Mouse (Mus musculus) right cerebral cortex, postnatal 14 days (tissue): ENCODE data around the gene Mbd6.

ENCODE experiments used
- DNase-seq: peaks from one replicate; pipeline ENCODE4 v3.0.0; 2022

Gene Mbd6

GRCm38 (mm10) chr10:127287271-127287935, 1.4 kb downstream of the Mbd6 start:
- no peak for DNase-seq

DNA sequence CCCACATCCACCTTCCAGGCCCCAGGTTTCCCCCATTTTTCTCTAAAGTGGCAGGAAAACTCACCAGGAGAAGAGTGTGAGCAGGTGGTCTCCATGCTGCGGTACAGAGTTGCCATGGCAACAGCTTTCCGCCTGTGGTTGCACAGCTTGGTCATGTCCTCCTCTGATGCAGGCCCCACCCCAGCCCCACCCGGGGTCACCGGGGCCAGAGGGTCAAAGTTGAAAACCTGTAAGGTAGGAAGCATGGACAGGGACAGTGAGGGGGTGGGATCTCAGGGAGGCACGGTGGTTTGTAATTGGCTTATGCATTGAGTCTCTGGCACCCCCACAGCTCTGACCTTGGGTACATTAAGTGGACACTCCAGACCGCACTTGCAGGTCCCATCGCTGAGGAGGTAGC, 2.1 kb downstream of the Mbd6 start:
- DNase-seq: no peak

DNA sequence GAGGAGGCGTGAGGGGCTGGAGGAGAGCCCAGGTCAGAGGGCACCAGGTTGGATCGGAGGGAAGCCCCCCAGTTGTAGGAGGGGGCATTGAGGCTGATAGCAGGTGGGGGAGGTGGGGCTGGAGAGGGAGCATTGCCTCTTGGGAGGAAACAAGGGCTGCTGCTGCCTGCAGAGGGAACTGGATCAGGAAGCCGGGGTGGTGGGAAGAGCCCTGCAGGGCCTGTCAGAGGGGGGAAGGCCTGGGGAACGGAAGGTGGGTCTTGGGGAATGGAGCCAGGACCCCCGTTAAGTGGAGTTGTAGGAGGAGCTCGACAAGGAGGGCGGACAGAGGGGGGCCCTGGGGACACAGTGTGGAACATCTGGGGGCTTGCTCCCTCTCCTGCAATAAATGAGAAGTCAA, 2.6 kb downstream of the Mbd6 start:
- DNase-seq: no peak

- DNase-seq: no peak
Observed at GRCm38 (mm10) chr10:127285644-127286043, 3.2 kb downstream of the Mbd6 start.

DNA sequence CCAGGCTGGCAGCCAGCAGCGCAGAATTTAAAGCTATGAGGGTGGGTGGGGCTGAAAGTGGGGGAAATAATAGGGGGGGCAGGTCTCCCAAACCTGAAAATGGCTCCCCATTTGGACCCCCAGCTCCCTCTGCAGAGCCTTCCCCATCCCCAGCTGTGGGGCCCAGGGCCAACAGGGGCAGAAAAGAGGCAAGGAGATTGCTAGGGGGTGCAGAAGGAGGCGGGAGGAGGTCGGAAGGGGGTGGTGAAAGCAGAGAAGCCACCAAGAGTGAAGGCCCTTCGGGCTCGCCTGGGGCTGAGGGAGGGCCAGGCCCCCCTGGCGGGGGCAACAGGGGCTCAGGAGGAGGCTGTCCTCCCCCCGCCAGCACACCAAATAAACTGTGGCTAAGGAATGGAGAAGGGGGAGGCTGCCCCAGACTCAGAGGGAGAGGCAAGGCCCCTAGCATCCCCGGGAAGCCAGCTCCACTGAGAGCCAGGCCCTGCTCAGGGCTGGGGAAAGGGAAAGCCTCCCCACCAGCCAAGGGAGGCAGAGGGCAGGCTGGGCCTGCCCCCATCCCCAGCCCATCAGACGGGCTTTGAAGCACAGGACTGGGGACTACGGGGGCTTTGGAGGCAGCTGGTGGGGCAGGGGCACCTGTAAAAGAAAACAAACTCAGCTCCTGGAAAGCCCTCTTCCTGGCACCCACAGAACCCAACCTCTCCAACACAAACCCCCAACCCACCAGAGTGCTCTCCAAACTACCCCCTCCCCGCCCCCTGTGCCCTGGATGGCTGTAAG, 3.9 kb downstream of the Mbd6 start:
- no peak for DNase-seq

GRCm38 (mm10) chr10:127284105-127284622, 4.7 kb downstream of the Mbd6 start:
- DNase-seq: no peak

DNA sequence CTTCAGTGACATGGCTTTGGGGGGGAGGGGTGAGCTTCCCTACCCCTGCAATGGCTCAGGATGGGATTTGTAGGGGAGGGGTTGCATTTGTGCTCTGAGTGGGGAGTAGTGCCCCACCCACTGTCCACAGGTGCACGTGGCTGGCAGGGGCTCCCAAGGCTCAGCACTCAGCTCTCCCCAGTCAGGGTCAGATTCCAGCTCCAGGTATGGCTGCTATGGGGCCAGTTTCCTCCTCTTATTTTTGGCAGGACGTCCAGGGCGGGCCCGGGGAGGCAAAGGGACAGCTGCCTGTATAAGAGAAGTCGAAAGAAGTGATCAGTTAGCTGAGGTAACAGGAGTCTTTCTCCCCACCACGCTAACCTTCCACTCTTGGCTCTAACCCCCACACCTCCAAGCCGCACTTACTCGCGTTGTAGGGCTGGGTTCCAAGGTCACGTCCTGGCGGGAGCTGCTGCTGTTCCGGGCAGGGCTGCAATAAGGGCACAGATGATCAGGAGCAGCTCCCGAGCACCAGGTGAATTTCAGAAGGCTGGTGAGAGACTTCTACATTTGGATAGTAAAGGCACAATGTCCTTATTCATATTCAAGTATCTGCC, 6.1 kb downstream of the Mbd6 start:
- DNase-seq: no peak

- no peak for DNase-seq
Observed at GRCm38 (mm10) chr10:127281316-127281715, 7.5 kb downstream of the Mbd6 start.

DNA sequence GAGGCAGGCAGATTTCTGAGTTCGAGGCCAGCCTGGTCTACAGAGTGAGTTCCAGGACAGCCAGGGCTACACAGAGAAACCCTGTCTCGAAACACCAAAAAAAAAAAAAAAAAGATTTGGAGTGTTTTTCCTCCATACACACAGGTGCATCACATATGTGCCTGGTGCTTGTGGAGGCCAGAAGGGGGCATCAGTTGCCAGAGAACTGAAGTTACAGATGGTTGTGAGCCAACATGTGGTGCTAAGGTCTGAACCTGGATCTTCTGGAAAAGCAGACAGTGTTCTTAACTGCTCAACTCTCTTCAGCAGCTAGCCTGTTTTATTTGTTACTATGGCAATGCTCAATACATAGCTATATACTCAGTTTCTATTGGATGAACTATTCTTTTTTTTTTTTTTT, 9.1 kb downstream of the Mbd6 start:
- no peak for DNase-seq

GRCm38 (mm10) chr10:127274261-127275022, 14.4 kb downstream of the Mbd6 start:
- DNase-seq: no peak

DNA sequence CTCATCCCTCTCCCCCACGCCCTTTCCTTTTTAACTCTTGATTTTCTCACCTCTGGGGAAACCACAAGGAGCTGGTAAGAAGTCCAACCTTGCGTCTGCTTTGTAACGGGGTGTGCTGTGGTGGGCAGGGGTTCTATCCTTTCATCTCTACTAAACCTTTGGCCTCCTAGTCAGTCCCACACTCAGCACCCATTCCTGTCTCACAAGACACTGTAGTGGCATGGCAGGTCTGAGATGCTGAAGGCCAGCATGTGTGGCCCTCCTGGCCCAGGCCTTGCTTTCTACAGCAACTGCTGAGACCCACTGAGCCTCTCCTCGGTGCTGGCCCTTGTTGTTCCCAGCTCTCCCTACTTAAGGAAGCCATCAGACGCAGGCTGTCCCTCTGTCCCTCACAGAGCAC, 16.4 kb downstream of the Mbd6 start:
- no peak for DNase-seq

- DNase-seq: no peak
Observed at GRCm38 (mm10) chr10:127269884-127270283, 18.9 kb downstream of the Mbd6 start.

- DNase-seq: no peak
Observed at GRCm38 (mm10) chr10:127269036-127269435, 19.8 kb downstream of the Mbd6 start.

DNA sequence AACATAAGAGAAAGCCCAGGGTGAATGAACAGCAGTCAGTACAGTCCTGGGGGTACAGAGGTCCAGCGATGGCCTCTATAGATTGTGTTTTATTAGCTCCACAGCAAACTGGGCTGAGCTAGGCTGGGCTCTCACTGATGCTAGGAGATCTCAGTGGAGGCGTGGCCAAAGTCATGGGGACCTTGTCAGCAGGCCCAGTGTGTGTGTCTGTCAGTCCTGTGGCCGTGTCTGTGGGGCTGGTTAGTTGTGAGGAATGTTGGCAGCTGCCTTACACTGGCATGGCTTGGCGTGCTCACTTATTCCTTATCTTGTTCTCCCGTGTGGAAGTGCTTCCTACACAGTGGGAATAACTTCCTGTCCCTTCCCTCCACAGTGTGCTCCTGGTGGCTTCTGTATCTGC, 20.4 kb downstream of the Mbd6 start:
- DNase-seq: no peak

- DNase-seq: no peak
Observed at GRCm38 (mm10) chr10:127267318-127267717, 21.5 kb downstream of the Mbd6 start.

DNA sequence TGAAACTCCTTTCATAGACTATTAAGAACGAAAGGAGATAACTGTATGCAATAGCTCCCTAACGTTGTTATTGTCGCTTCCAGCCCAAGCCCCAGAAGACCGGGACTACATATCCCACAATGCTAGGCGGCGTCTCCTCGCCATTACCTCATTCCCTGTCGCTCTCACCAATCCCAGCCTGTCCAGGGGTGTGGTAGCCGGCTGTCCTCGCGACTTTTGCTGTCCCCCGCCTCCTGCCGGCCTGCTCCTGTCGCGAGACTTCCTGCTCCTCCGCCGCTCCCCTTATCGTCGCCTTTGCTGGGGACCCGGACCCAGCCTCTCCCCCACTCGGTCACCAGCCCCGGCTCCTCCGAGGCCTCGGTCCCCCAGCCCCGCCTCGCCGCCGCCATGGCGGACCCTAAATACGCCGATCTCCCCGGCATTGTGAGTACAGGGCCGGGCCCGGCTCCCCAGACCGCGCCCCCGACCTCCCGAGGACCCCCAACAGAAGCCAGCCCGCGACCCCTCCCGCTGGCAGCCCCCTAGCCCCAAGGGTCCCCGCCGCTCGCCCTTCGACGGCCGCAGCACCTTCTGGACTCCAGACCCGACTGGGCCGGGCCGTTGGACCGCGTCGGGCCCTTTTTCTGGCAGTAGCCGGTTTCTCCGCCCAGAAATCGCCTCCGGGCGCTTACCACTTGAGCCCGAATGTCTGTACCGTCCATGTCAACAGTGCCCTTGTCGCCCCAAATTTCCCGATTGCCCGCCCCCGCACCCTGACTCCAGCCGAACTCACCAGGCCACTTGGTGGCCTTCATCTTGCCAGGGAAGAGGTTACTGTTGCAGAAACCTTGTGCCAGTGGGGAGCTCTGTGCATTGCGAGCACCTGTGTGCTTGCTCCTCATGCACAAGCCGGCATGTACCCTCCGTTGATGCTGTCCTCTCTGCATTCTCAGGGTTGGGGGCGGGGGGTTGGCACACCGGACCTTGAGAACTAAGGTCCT, 22.4 kb downstream of the Mbd6 start, which contains the start of gene Dctn2:
Gene Dctn2, plus strand, starts transcription at position 257 of the 980 bp plus-strand sequence.
- peak; percentile 95 for DNase-seq

DNA sequence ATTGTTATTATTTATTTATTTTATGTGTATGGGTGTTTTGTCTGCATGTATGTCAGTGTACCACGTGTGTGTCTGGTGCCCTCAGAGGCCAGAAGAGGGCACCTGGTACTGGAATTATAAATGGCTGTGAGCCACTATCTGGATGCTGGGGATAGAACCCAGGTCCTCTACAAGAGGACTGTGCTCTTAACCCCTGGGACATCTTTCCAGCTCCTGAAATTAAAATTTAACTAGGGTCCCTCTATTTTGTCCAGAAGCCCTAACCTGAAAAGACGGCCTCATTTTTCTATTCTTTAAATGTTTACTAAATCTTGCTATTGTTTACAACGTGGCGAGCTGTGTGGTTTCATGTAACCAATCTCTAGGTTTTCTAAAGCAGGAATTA, 23.1 kb downstream of the Mbd6 start:
- DNase-seq: no peak

GRCm38 (mm10) chr10:127264971-127265370, 23.8 kb downstream of the Mbd6 start:
- no peak for DNase-seq

GRCm38 (mm10) chr10:127264336-127264735, 24.5 kb downstream of the Mbd6 start:
- no peak for DNase-seq

GRCm38 (mm10) chr10:127263631-127264030, 25.2 kb downstream of the Mbd6 start:
- DNase-seq: no peak

DNA sequence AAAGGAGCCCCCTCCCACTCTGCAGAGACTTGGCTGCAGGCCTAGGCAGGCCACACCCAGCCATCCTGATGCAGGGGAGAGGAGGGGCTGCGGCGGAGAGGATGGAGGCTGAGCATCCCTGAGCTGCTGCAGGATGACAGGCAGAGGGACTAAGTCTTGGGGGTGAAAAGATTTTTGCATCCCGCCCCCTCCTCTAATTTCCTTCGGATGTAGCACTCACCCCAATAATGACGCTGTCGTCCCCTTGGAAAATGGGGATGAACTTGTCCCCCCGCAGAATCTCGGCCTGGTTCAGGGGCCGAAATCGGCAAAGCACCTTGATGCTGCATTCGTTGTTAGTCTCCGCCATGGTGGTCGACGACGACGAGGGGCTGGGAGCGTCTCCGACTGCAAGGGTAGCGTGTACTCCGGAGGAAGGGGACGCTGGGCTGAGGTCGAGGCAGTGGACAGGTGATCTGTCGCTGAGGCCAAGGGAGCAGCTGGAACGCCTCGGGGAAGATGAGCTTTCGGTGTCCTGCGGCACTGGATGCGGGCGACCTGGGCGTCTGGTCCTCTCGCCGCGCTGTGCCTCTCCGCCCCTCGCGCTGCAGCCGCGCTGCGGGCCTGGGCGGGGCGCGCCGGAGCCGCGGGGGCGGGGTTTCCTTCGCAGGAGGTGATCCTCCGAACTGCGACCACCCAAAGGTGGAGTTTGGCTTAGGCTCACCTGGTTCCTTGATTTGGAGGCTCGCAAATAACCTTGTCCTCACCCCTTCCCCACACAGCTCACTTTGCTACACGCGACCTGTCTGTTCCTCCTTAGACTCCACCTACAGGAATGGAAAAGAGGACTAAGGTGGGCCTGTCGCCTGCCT, 26.0 kb downstream of the Mbd6 start, which contains the start of gene Kif5a:
Gene Kif5a, minus strand, starts transcription at position 801 of the 851 bp plus-strand sequence.
- peak; percentile 74 for DNase-seq
